Mouse (Mus musculus) urinary bladder, postnatal 10 days (tissue): ENCODE data around the gene Clcn1.

Source experiments
- DNase-seq: peaks from one replicate; pipeline ENCODE4 v3.0.0; 2022; ENCODE audit warnings: low spot score

Gene Clcn1

DNA sequence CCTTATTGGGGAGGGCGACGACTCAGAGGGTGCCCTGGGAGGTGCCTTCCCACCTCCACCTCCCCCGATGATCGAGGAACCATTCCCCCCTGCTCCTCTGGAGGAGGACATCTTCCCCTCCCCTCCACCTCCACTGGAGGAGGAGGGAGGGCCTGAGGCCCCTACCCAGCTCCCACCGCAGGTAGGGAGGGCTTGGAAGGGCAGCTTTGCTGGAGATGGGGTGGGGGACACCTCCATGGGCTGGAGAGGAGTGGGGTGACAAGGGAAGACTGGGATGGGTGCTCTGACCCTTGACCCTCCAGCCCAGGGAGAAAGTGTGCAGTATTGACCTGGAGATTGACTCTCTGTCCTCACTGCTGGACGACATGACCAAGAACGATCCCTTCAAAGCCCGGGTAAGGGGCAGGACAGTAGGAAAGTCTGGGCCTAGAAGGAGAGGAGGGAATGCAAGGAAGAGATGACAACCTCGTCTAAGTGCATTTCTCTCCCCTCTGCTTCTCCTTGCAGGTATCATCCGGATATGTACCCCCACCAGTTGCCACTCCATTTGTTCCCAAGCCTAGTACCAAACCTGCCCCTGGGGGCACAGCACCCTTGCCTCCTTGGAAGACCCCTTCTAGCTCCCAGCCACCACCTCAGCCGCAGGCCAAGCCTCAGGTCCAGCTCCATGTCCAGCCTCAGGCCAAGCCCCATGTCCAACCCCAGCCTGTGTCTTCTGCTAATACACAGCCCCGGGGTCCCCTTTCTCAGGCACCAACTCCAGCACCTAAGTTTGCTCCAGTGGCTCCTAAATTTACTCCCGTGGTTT lies 64.7 kb downstream of the Clcn1 start:
- no peak for DNase-seq

GRCm38 (mm10) chr6:42351776-42352485 lies 65.4 kb downstream of the Clcn1 start:
- DNase-seq = no peak

DNA sequence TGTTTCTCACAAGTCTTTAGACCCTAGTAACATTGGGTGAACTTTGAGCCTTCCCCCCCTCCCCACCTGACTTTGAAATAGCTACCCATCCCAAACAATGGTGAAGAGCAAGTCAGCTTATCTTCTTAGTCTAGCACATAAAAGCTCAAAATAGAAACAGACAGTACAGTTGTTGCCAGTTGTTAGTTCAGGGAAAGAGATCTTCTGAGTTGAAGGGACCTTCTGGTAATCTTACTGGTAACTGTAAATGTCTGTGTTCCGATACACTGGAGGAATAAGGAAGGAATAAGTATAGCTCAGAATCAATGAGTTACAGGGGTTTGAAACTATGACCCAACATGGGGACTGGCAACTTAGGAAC lies 66.0 kb downstream of the Clcn1 start:
- no peak for DNase-seq

DNA sequence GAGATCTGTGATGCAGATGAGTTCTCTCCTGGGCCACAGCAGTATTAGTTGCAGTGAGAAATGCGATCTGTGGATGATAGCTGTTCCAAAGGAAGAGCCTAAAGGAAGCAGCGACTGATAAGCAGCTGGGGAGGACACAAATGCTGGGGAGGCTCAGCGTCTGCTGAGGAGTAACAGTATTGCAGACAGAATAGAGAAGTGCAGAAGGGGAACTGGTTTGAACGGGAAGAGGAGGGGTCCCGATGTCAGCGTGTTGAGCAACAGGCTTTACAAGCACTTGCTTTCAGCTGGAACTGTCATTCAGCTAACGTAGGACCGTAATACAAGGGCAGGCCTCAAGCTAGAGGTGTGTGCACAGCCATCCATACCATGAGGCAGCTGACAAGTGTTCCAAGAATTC lies 66.7 kb downstream of the Clcn1 start:
- no peak for DNase-seq

DNA sequence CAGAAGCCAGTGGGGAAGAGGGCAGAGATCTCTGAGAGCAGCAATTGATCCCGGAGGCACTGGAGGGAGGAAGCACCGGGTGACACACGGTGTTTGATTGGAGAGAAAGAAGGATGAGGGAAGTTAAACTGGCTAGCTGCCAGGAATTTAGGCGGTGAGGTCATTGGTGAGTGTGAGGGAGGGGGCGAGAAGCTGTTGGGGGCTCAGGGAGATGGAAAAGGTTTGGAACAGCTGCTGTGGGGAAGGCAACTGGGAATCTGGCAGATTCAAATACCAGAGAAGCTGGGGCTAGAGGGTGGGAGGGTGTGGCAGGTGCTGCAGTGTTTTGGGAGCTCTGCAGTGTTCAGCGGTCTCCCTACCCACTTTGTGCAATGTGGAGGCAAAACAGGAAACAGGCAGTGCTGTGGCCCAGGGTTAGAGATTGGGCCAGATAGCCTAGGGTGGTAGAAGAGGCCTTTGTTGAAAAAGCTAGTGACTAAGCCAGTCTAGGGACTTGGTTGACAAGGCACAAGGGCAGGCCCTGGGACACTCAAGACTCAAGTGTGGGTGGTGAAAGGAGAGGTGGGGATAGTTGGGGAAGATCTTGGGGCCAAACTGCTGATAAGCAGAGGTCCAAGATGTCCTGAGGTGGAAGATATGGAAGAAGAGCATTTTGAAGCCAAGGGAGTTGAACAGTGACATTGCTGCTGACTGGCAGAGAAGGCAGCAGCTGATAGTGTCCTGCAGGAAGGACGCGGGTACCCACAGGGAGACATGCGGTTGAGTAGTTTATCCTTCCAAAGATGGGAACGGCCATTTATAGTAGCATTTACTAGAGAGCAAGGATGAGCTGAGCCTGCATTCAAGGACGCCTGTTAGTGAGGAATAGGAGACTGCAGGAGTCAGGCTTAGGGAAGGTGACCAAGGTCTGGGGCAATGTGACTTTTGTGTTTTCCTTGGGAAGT lies 67.9 kb downstream of the Clcn1 start:
- DNase-seq = no peak

GRCm38 (mm10) chr6:42355366-42355765 lies 68.9 kb downstream of the Clcn1 start:
- no peak for DNase-seq

DNA sequence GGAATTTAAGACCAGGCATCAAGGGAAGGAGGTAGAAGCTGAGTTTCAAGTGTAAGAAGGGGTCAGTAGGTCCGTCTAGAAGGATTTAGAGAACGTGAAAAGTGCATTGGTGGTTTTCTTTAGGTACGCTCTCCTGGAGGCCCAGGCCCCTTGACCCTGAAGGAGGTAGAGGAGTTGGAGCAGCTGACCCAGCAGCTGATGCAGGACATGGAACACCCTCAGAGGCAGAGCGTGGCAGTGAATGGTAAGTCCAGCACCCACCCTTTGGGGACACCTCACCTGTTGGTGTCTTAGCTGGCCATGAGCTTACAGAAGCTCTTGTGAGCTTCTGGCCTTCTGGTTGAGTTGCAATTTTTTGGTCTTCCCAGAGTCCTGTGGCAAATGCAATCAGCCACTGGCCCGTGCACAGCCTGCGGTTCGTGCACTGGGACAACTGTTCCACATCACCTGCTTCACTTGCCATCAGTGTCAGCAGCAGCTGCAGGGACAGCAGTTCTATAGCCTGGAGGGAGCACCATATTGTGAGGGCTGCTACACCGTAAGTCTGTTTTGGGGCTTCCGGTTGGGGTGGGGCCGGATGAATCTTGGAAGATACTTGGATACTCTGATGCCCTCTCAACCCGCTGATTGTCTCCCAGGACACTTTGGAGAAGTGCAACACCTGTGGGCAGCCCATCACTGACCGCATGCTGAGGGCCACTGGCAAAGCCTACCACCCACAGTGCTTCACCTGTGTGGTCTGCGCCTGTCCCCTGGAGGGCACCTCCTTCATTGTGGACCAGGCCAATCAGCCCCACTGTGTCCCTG lies 69.5 kb downstream of the Clcn1 start:
- DNase-seq = no peak

GRCm38 (mm10) chr6:42356913-42357312 lies 70.4 kb downstream of the Clcn1 start:
- no peak for DNase-seq

GRCm38 (mm10) chr6:42357901-42358300 lies 71.4 kb downstream of the Clcn1 start:
- DNase-seq = no peak

GRCm38 (mm10) chr6:42358901-42359300 lies 72.4 kb downstream of the Clcn1 start:
- no peak for DNase-seq

- DNase-seq = no peak
Measured at GRCm38 (mm10) chr6:42359364-42360147, 73.1 kb downstream of the Clcn1 start.

DNA sequence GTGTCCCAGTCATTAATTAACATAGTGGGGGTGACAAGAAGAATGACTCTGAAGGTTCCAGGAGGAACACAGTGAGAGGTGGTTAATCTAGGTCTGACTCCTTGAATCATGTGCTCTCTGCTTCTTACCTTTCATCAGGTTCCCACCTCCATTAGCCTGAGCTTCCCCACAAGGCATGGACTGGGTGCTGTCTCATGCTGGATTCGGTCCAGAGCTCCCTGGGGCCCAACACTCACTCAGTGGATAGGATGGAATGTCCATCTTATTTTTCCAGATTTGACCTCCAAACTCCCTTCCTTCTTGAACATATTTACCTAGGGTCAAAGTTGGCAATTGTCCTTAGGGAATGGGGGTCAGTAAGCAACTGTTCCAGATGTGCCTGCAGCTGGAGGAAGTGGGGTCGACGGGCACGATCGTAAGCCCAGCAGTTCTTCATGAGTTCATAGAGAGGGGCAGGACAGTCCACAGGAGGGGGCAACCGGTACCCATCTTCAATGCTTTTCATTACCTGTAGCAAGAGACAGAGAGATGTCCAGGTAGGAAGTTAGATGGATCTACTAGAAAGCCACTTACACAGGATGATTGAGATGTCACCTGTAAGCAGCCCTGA lies 73.9 kb downstream of the Clcn1 start:
- DNase-seq = no peak

- no peak for DNase-seq
Measured at GRCm38 (mm10) chr6:42361041-42361895, 74.8 kb downstream of the Clcn1 start.

- no peak for DNase-seq
Measured at GRCm38 (mm10) chr6:42362074-42362473, 75.6 kb downstream of the Clcn1 start.

GRCm38 (mm10) chr6:42362497-42362896 lies 76.0 kb downstream of the Clcn1 start:
- no peak for DNase-seq

GRCm38 (mm10) chr6:42362974-42363373 lies 76.5 kb downstream of the Clcn1 start:
- DNase-seq = no peak

GRCm38 (mm10) chr6:42364066-42364465 lies 77.6 kb downstream of the Clcn1 start:
- DNase-seq = no peak

DNA sequence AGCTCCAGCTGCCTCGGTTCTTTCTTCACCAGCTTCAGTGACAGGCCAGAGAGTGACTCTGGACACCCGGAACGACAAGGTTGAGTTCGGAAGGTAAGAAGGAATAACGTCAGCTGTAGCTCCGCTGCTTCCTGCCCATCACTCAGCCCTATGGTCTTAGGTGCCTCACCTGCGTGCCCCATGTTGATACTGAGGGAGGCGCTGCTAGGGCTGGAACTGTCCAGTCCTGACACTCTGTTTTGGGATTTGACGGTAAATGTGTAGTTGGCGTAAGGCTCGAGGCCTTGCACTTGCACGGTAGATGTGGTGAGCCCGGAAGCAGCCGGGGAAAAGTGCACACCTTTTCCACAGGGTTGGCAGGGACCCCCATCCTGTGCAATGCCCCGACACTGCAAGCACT lies 78.1 kb downstream of the Clcn1 start:
- no peak for DNase-seq

DNA sequence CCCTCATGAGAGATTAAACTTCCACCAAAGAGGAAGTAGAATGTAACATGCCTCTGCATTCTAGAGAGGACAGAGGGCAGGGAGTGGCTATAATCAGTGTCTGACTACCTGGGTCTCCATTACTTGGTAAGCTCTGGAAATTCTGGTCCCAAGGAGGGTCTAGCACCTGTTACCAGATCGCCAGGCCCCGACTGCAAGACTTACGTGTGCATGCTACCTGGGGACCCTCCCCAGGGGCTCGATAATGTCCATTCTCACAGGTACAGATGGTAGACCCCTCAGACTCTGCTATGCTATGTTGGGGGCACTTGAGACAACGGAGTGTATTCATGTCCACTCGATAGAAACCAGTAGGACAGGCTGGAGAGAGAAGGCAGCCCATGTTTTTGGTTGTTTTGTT lies 78.7 kb downstream of the Clcn1 start:
- DNase-seq = no peak
